Mouse (Mus musculus) heart, embryonic 14.5 days (tissue): ENCODE data around the gene Atp8b5. TPM values are rescaled to one million over a fixed set of nuclear protein-coding genes. Genes with fewer than 3 reads are reported as not detected.

Source experiments
- ATAC-seq: fragments of 200-750 bp; cut with Nextera tagmentation; 2 replicates; pipeline ENCODE4 v1.8.0; 2017; ENCODE audit warnings: low read depth, moderate TSS enrichment; ENCODE audit not compliant: insufficient number of reproducible peaks, insufficient read depth, low FRiP score
- H3K27ac ChIP-seq, 2 experiments: fragments of 200-500 bp in 1 of 2; fragments of 300-500 bp in 1 of 2; sonication (generic) in 1 of 2; replicated peaks in 1 of 2; 2 replicates each; pipeline ENCODE4 v1.5.1; 2012 to 2014; ENCODE audit warnings: low read depth in 2 of 2, low read length in 2 of 2, control low read depth in 1 of 2, mild to moderate bottlenecking in 1 of 2, mixed read lengths in 1 of 2; ENCODE audit not compliant: control insufficient read depth in 1 of 2, insufficient read depth in 1 of 2
- H3K27me3 ChIP-seq: fragments of 300-500 bp; sonication (generic); 2 replicates; pipeline ENCODE4 v1.6.1; 2014; ENCODE audit warnings: mild to moderate bottlenecking, low read length, control low read depth; ENCODE audit not compliant: control insufficient read depth, insufficient read depth
- H3K36me3 ChIP-seq: fragments of 300-500 bp; sonication (generic); 2 replicates; pipeline ENCODE4 v1.6.1; 2014; ENCODE audit warnings: mild to moderate bottlenecking, control low read depth, low read length, mixed read lengths; ENCODE audit not compliant: control insufficient read depth, insufficient read depth
- H3K4me1 ChIP-seq, 2 experiments: fragments of 200-500 bp in 1 of 2; fragments of 300-500 bp in 1 of 2; sonication (generic) in 1 of 2; 2 replicates each; pipeline ENCODE4 v1.6.1; 2012 to 2014; ENCODE audit warnings: low read length in 2 of 2, control low read depth in 1 of 2, mixed read lengths in 1 of 2; ENCODE audit not compliant: control insufficient read depth in 2 of 2, insufficient read depth in 2 of 2
- H3K4me2 ChIP-seq: fragments of 300-500 bp; sonication (generic); 2 replicates; pipeline ENCODE4 v1.6.1; 2014; ENCODE audit warnings: mild to moderate bottlenecking, low read length
- H3K4me3 ChIP-seq, 2 experiments: fragments of 200-500 bp in 1 of 2; fragments of 300-500 bp in 1 of 2; sonication (generic) in 1 of 2; 2 replicates each; pipeline ENCODE4 v1.5.1; 2012 to 2014; ENCODE audit warnings: low read length in 2 of 2, mild to moderate bottlenecking in 2 of 2, control low read depth in 1 of 2, low read depth in 1 of 2, moderate library complexity in 1 of 2; ENCODE audit not compliant: control insufficient read depth in 1 of 2, insufficient read depth in 1 of 2
- H3K9ac ChIP-seq: fragments of 300-500 bp; sonication (generic); 2 replicates; pipeline ENCODE4 v1.6.1; 2014; ENCODE audit warnings: mild to moderate bottlenecking, low read length
- H3K9me3 ChIP-seq: fragments of 300-500 bp; sonication (generic); 2 replicates; pipeline ENCODE4 v1.6.1; 2016; ENCODE audit warnings: low read length, control low read depth; ENCODE audit not compliant: control insufficient read depth
- WGBS: fragments of 180-500 bp; shearing (Covaris S2); extraction: QIAGEN DNeasy Blood & Tissue Kit; methylation state at CpG from one replicate; pipeline ENCODE4 v1.1.7; 2014; 5-methylcytosine and 5-hydroxymethylcytosine counted together
- polyA plus RNA-seq: library from polyadenylated mRNA; unstranded; fragments of >200 nt; fragmentation: Nextera tagmentation; extraction: Ambion mirVana; gene quantifications from 2 replicates; pipeline ENCODE4 v1.2.1, GENCODE M21; 2014

The Atp8b5 gene
- polyA plus RNA-seq, 1 experiment from 2014 or later = 0.20 TPM

DNA sequence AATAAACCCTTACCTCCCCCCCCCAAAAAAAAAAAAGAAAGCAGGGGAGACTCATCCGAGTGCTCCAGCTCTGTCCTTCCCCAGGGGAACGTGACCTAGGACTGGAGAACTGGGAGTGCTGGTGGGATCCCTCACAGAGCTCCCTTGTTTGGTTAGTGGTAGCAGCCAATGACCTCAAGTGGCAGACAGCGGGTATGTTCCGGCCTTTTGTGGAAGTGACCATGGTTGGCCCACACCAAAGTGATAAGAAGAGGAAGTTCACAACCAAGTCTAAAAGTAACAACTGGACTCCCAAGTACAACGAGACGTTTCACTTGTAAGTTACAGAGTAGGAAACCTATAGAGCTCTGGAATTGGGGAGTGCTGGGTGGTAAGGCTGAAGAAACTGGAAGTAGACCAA is 4.1 kb upstream of the Atp8b5 start:
- Histone ChIP-seq H3K4me3 (no peak overlapping the region), H3K4me1 (peaks cover 12 to 23% of the 10 kb centered on the region in 2 experiments), H3K9ac (no peak overlapping the region), H3K27me3 (no peaks in the 10 kb centered on the region), H3K36me3 (peaks cover 4% of the 10 kb centered on the region; the same call in 1 of the 2 replicates), H3K27ac (no peak overlapping the region), H3K9me3 (no peaks in the 10 kb centered on the region), H3K4me2 (no peak overlapping the region)
- ATAC-seq = no peak
- 80% methylated on average over 6 of the region's 6 CpGs for WGBS

DNA sequence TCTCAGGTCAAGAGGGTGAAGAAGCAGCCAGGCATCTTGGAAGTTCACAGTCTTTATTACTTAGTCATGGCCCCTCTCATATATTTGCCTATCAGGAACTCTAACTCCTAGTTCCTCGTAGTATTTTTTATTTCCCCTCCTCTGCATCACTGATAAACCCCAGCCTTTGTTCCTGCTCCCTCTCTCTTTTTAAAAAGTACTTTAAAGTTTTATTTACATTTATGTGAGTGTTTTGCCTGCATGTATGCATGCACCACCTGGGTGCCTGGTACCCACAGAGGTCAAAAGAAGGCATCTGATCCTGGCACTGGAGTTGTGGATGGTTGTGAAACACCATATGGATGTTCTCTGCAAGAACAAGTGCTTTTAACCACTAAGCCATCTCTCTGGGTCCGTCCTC is 813 bp upstream of the Atp8b5 start:
- H3K27ac ChIP-seq = no peak overlapping the region
- no peaks in the 10 kb centered on the region for H3K9me3 ChIP-seq
- no peaks in the 10 kb centered on the region for H3K4me1 ChIP-seq
- no peaks in the 10 kb centered on the region for H3K27me3 ChIP-seq
- peaks cover 4% of the 10 kb centered on the region; the same call in 1 of the 2 replicates for H3K36me3 ChIP-seq
- H3K4me2 ChIP-seq = no peak overlapping the region
- no peak overlapping the region for H3K4me3 ChIP-seq
- 49% methylated on average over 2 of the region's 2 CpGs for WGBS
- ATAC-seq = no peak
- no peak overlapping the region for H3K9ac ChIP-seq

DNA sequence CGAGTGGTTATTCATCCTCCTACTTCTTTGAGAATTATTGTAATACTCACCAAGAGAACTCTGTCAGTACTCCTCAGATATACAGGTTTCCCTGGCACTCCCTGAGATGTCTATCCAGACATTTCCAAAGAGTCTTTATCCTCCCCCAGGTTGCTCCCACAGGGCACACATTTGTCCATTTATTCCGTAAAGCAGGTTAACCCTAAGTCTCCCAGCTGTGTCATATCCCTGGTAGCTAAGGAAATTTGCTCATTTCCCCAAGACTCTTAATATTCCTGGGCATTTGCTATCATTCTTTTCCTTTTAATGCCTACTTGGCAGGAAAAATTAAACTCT is 332 bp downstream of the Atp8b5 start:
- H3K4me3 ChIP-seq = peak overlapping the region in 1 of 2 experiments; percentile 34; a peak in 2 of 4 replicates
- ATAC-seq = no peak
- peak overlapping the region; percentile 67 for H3K4me2 ChIP-seq
- no peaks in the 10 kb centered on the region for H3K9me3 ChIP-seq
- H3K27me3 ChIP-seq = no peaks in the 10 kb centered on the region
- no peak overlapping the region for H3K9ac ChIP-seq
- no peak overlapping the region for H3K27ac ChIP-seq
- H3K36me3 ChIP-seq = no peaks in the 10 kb centered on the region
- no peaks in the 10 kb centered on the region for H3K4me1 ChIP-seq
- 10% methylated on average over 2 of the region's 2 CpGs for WGBS

DNA sequence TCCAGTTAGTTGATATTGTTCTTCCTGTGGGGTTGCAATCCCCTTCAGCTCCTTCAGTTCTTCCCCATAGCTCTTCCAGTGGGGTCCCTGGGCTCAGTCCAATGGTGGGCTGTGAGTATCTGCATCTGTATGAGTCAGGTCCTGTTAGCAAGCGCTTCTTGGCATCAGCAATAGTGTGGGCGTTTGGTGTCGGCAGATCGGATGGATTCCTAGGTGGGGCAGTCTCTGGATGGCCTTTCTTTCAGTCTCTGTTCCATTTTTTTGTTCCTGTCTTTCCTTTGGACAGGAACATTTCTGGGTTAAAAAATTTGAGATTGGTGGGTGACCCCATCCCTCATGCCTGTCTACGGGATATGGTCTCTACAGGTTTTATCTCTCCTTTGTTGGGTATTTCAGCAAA is 18.5 kb downstream of the Atp8b5 start:
- Histone ChIP-seq H3K27me3 (no peaks in the 10 kb centered on the region), H3K36me3 (no peaks in the 10 kb centered on the region), H3K4me1 (no peaks in the 10 kb centered on the region), H3K4me2 (no peak overlapping the region), H3K4me3 (no peak overlapping the region), H3K27ac (no peak overlapping the region), H3K9me3 (no peaks in the 10 kb centered on the region), H3K9ac (no peak overlapping the region)
- 84% methylated on average over 5 of the region's 5 CpGs for WGBS
- no peak for ATAC-seq

DNA sequence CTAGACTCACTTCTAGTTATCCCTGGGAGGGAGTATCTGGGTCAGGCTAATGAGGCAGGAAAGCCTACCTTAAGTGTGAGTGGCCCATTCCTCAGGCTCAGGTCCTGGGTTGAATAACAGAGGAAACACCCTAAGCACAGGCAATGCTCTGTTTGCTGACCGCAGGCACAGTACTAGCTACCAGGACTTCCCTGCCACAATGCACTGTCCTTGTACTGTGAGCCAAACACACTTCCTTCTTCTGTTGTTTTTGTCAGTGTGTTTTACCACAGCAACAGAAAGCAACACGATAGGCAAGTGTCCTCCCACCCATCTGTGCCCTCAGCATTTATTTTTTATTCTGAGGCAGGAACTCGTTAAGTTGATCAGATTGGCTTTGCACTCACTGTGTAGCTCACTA is 20.3 kb downstream of the Atp8b5 start:
- Histone ChIP-seq H3K27ac (no peak overlapping the region), H3K9me3 (no peaks in the 10 kb centered on the region), H3K4me1 (no peaks in the 10 kb centered on the region), H3K9ac (no peak overlapping the region), H3K36me3 (no peaks in the 10 kb centered on the region), H3K27me3 (no peaks in the 10 kb centered on the region), H3K4me2 (no peak overlapping the region), H3K4me3 (no peak overlapping the region)
- 47% methylated on average over 3 of the region's 3 CpGs for WGBS
- ATAC-seq = no peak

DNA sequence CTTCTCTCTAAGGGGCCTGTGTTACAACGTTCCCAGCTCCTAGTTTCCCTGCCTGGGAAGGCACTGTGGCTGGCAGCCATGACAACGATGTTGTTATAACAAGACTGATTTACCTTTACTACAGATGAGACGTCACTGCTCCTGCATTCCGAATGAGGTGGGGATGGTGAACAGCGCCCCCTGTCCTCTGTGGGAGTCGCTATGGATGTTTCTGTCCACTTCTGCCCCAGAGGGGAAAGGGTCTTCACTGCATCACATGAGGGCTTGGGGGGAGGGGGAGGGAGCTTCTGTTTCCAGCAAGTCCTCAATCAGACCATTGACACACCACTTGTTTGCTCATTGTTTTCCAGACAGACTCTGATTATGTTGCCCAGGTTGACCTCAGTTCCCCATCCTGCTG is 27.0 kb downstream of the Atp8b5 start:
- Histone ChIP-seq H3K27me3 (no peaks in the 10 kb centered on the region), H3K36me3 (no peaks in the 10 kb centered on the region), H3K9me3 (no peaks in the 10 kb centered on the region), H3K4me3 (no peak overlapping the region), H3K4me1 (no peaks in the 10 kb centered on the region), H3K27ac (no peak overlapping the region), H3K4me2 (no peak overlapping the region), H3K9ac (no peak overlapping the region)
- WGBS = 42% methylated on average over 6 of the region's 6 CpGs
- ATAC-seq = no peak

DNA sequence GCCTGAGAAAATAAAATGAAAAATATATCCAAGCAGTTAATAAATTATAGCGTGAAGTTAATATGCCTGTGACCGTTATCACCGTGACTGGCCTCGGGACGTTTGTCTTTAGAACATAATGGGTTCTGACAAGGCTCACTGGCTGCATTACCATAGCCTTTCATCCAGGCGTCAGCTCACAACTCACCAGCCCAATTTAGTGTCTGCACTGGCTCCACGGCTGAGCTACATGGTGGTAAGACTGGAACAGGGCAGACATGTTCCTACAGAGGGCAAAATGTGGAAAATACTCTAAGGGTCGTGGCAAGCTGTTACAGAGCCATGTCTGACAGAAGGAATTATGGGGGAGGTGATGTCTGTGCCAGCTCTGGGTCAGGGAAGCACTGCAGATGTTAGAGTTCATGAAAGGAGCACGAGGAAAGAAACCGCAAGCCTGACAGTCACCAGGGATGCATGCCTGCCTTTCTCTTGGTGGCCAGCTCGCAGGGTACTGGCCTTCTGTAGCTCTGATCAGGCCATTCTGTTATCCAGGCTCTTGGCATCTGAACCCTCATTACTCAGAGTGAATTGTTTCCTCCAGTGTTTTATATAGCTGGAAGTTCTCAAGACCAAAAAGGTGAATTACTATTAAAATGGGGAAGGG is 42.9 kb downstream of the Atp8b5 start:
- no peak overlapping the region for H3K27ac ChIP-seq
- H3K4me3 ChIP-seq = no peak overlapping the region
- 42% methylated on average over 11 of the region's 11 CpGs for WGBS
- no peaks in the 10 kb centered on the region; a peak in 1 of 4 replicates for H3K4me1 ChIP-seq
- no peak overlapping the region for H3K9ac ChIP-seq
- no peaks in the 10 kb centered on the region for H3K9me3 ChIP-seq
- H3K36me3 ChIP-seq = no peaks in the 10 kb centered on the region
- ATAC-seq = no peak
- no peaks in the 10 kb centered on the region for H3K27me3 ChIP-seq
- no peak overlapping the region for H3K4me2 ChIP-seq

DNA sequence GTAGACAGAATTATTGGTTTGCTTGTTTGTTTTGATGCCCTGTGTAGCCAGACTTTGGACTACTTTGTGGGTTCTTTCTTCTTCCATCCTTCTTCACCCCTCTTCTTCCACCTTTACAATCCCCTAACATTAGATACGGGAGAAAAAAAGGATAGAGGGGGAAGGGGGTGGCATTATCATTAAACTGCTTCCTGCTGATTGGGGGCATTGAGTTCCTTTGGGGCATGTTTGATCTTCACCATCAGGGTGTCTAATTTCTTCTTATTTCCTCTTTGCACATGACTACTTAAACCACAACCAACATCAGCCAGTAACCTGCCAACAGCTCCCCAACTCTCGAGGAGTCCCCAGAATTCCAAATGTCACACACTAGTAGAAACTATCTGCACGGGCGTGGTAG is 54.6 kb downstream of the Atp8b5 start:
- no peaks in the 10 kb centered on the region for H3K27me3 ChIP-seq
- no peak for ATAC-seq
- 72% methylated on average over 4 of the region's 4 CpGs for WGBS
- H3K4me3 ChIP-seq = no peak overlapping the region
- H3K27ac ChIP-seq = no peak overlapping the region
- no peak overlapping the region for H3K4me2 ChIP-seq
- no peaks in the 10 kb centered on the region for H3K4me1 ChIP-seq
- no peaks in the 10 kb centered on the region for H3K9me3 ChIP-seq
- H3K36me3 ChIP-seq = no peaks in the 10 kb centered on the region
- H3K9ac ChIP-seq = no peak overlapping the region
